ENCODE assay signal across 8 mouse cellular contexts in genomic region chr7:83489790-83490189, GRCm38 (mm10).
DNase-seq lines count a peak whose midpoint lies in the region; ATAC-seq and TF ChIP-seq lines count a peak whose summit lies in the region.

No protein-coding gene starts in this region.

- H3K4me2 ChIP-seq in heart, embryonic 11.5 days: no peak overlapping the region
- no peak overlapping the region for H3K4me2 ChIP-seq in heart, embryonic 16.5 days (ENCODE audit: low read depth, low read length)

- no peaks in the 10 kb centered on the region for H3K36me3 ChIP-seq in heart, embryonic 11.5 days (ENCODE audit: control insufficient read depth, insufficient read depth, low read length)
- H3K36me3 ChIP-seq in heart, embryonic 16.5 days (ENCODE audit: control insufficient read depth, insufficient read depth): no peaks in the 10 kb centered on the region

- no peak for ATAC-seq in heart, embryonic 11.5 days (replicated peaks; ENCODE audit: insufficient number of reproducible peaks, low FRiP score, low TSS enrichment)
- ATAC-seq in heart, embryonic 16.5 days (replicated peaks; ENCODE audit: extremely low read depth, insufficient read depth, low FRiP score): peak; percentile 65
- ATAC-seq in neutrophil, adult 5-6 weeks (ENCODE audit: extremely low read depth, insufficient number of reproducible peaks, low FRiP score, poor library complexity, severe bottlenecking): peak; percentile 61; the same call in 1 of the 2 replicates

- H3K9me3 ChIP-seq in heart, embryonic 11.5 days (replicated peaks; ENCODE audit: control insufficient read depth, low read length): no peaks in the 10 kb centered on the region
- no peaks in the 10 kb centered on the region for H3K9me3 ChIP-seq in heart, embryonic 16.5 days (replicated peaks; ENCODE audit: control insufficient read depth, low read length)

- DNase-seq in heart, adult 11 months: peak; percentile 73
- DNase-seq in 416B (ENCODE audit: low read depth): peak; percentile 16
- peak; percentile 7 for DNase-seq in ZHBTc4 (ENCODE audit: low read depth, low spot score)
- peak; percentile 14 to 22 for DNase-seq in left cerebral cortex, adult 2 months (ENCODE audit: extremely low spot score in 1 of 2, low spot score in 2 of 2)
- no peak for DNase-seq in gastrocnemius, adult 8-10 months (ENCODE audit: low spot score in 2 of 2)

- intact Hi-C loops in left cerebral cortex, adult 2 months (cut with DNase I): loop anchor here (1.0 kb wide), 1 partner anchor 623 kb away; no protein-coding TSS in a partner anchor

- H3K9ac ChIP-seq in heart, embryonic 11.5 days (ENCODE audit: low read depth, low read length): no peak overlapping the region
- H3K9ac ChIP-seq in heart, embryonic 16.5 days (ENCODE audit: low read length): no peak overlapping the region

- H3K4me3 ChIP-seq in heart, embryonic 11.5 days (ENCODE audit: low read depth, low read length): no peak overlapping the region
- H3K4me3 ChIP-seq in heart, embryonic 16.5 days (ENCODE audit: low read length): no peak overlapping the region
- no peak overlapping the region for H3K4me3 ChIP-seq in left cerebral cortex, adult 2 months

- WGBS in heart, embryonic 11.5 days (ENCODE audit: insufficient replicate concordance): 70% methylated on average over 1 of the region's 1 CpGs
- 72% methylated on average over 1 of the region's 1 CpGs for WGBS in heart, embryonic 16.5 days

- no peaks in the 10 kb centered on the region for H3K27me3 ChIP-seq in heart, embryonic 11.5 days (ENCODE audit: control insufficient read depth, insufficient read depth, low read length)
- no peaks in the 10 kb centered on the region for H3K27me3 ChIP-seq in heart, embryonic 16.5 days (ENCODE audit: control insufficient read depth, insufficient read depth, low read length)

- 0 out of 2 replicates have a peak, but pooled peaks cover 2% of the 10 kb centered on the region for H3K4me1 ChIP-seq in heart, embryonic 11.5 days (ENCODE audit: control insufficient read depth, insufficient read depth, low read length)
- H3K4me1 ChIP-seq in heart, embryonic 16.5 days (ENCODE audit: control insufficient read depth, insufficient read depth, low read length): no peaks in the 10 kb centered on the region

- no peak overlapping the region for H3K27ac ChIP-seq in heart, embryonic 11.5 days (ENCODE audit: low read depth, low read length)
- H3K27ac ChIP-seq in heart, embryonic 16.5 days (ENCODE audit: low read length): no peak overlapping the region
- H3K27ac ChIP-seq in left cerebral cortex, adult 2 months: no peak overlapping the region

- peak; percentile 81 for TF ChIP-seq CTCF in left cerebral cortex, adult 2 months (IDR thresholded peaks at IDR 0.05)

Comparison
In these comparisons a context has a peak if more than half of its experiments do, and no peak if none do; other contexts are left out.
1. DNase-seq: peak in heart, adult 11 months (single experiment), 416B (single experiment), ZHBTc4 (single experiment) and left cerebral cortex, adult 2 months (2 of 2); none in gastrocnemius, adult 8-10 months (0 of 2).